Mouse (Mus musculus) urinary bladder, postnatal 25 days (tissue): ENCODE results near the gene Aup1.

Experiments used
- DNase-seq: peaks from one replicate; pipeline ENCODE4 v3.0.0; 2022; ENCODE audit warnings: low spot score

Aup1 gene

DNA sequence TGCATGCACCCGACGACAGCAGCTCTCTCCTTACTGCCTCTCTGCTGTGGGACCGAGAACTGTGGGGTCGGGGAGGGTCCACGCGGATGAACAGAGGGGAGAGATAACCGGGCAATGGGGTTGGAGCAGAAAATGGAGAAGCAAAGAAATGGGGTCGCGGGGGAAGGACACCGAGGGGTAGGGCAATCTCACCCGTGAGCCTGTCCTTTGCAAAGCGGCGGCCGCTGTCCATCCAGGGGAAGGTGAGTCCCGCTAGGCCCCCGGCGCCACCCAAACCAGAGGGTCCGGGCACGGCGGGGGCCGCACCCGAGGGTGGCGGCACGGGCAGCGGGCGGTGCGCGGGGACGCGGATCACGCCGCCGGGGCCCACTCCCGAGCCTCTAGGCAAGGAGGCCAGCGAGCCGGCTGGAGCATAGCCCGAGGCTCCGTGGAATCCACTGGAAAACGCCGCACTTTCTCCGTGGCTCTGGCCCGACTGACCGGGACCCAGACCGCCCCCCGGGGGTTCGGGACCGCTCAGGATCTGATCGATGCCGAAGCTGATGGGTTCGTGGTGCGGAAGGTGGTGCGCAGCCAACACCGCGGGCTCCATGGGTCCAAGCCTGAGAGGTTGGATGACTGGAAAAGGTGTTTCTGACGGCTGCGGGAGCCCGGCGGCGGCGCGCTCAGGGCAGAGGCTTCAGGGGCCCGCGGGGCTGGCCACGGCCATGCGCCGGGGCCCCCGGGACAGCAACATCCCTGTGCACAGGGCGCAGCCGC is 15.3 kb downstream of the Aup1 start:
- DNase-seq = no peak

- no peak for DNase-seq
Measured at GRCm38 (mm10) chr6:83070247-83070310, 15.8 kb downstream of the Aup1 start, which contains the start of gene Tlx2. TSS of gene Tlx2 (minus strand) at chr6:83070293.

GRCm38 (mm10) chr6:83070311-83071219 is 16.2 kb downstream of the Aup1 start:
- DNase-seq = no peak

DNA sequence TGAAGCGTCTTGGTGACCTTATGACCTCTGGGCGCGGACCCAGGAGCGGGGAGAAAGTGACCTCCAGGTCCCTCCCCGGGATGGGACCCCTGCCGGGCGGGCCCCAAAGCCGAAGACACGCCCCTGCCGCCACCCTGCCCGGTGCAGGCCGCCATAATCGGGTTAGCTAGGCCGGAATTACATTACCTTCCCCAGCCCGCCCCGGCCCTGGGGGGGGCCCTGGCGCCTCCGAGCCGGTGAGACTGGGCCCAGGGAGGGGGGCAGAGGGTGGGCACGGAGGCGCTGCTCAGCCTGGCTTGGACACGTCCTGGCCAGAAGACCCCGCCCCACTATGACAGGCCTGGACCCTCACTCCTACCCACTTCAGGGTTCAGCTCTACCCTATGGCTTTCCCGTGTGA is 16.9 kb downstream of the Aup1 start:
- DNase-seq = no peak

DNA sequence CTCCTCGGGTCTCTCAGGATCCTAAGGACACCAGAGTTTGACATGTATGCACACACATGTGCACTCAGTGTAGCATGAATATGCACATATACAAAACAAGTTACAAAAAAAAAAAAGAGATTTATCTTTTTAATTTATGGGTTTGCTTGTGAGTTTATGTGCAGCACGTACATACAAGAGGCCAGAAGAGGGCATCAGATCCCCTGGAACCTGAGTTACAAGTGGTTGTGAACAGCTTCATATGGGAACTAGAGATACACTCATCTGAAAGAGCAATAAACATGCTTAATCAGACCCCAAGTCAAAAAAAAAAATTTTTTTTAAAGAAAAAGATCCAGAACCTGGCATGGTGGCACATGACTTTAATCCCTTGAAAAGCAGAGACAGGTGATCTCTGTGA is 20.7 kb downstream of the Aup1 start:
- DNase-seq = no peak

DNA sequence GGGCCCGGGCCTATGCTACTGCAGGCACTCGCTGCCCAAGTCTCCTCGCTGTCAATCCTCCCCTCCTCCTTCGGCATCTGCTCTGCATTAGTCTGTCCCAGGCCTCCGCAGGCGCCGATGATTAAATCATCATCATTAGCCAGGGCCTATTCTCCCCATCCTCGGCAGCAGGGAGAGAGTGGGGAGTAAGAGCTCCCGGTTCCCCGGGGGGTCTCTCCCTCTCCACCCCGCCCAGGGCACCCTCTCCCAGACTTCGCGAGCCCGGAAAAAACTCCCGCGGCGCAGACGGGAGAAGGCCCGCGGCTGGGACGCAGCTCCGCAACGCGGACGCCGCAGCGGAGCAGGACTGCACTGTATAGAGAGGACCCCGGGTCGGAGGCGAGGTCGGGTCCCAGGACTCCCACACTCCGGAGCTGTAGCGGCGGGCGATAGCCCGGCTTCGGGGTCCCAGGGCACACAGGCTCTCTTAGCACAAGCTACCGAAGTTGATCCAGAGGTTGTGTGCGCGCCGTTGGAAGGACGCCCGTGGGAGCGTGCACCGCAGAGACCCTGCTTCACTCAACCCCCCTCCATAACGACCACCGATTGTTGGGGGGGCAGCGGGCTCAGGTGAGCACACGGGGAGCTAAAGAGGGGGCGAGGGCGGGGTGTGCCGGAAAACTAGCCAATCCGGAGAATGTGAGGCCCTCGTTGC is 23.5 kb downstream of the Aup1 start, which contains the start of gene Pcgf1:
Pcgf1 (plus strand) TSS at position 240 of the 694 bp plus-strand sequence.
- DNase-seq = no peak

- peak; percentile 100 for DNase-seq
Measured at GRCm38 (mm10) chr6:83078324-83078858, 24.1 kb downstream of the Aup1 start.

DNA sequence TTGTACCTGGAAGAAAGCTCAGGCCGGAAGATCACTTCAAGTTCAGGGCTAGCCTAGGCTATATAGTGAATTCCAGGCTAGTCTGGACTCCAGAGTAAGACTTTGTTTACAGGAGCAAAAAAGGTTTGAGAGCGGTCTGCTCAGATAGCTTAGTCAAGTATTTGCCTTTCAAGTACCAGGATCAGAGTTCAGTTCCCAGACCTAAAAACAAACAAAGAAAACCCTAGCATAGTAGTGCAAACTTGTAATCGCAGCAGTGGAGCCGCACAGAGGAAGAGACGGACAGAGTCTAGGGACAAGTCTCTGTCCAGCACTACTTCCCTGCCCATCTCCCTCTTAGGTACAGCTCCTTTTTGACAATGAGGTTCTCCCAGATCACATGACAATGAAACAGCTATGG is 25.9 kb downstream of the Aup1 start:
- DNase-seq = no peak

GRCm38 (mm10) chr6:83083497-83083896 is 29.2 kb downstream of the Aup1 start:
- DNase-seq = no peak

DNA sequence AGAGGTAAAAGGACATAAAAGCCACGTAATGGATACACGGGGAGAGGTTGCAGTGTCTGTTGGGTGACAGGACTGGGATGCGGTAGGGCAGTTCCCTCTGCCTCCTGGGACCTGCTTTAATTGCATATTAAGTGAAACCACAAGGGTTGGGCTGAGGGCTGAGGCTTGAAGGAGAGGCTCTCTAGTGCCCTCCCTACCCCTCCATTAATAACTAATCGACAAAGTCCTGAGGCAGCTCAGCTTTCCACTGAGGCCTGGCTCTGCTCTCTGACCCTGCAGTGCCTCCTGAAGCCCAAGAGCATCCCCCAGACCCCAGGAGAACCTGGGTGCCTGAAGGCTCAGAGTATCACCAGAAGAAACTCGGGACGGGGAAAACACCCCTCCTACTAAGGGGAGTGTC is 30.2 kb downstream of the Aup1 start:
- DNase-seq = no peak

DNA sequence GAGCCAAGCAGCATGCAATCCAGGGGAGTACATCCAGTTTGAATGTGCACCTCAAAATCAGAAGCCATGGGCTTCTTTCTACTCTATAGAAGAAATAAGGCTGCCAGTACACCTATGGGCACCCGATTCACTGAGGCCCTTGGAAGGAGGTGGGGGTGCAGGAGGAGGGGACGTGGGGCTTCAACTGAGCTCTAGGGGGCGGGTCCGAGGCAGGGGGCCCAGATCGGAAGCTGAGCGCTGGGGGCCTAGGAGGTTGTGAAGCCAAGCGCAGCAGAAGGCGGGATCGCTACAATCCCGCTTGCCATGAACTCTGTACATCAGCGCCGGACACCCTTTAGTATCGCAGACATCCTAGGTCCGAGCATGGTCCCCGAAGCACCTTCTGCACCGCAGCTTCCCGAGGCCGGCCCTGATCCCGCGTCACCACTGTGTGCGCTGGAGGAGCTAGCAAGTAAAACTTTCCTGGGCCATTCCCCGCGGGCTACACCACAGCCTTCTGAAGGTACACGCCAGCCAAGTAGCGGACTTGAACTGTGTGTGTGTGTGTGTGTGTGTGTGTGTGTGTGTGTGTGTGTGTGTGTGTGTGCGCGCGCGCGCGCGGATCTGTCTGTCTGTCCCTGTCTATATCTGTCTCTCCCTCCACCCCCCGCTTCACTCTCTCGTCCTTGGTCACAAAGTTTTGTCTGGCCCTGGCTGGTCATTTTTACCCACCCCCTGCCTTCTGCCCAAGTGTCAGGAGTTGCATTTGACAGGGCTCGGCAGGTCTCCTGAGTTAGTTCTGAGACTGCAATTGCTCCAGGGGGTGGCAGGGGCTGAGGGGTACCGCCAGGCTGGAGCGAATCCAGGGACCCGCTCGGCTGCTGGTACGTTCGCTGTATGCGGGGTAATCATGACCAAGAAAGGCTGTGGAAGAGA is 32.1 kb downstream of the Aup1 start, which contains the start of gene Lbx2:
Lbx2 (plus strand) TSS at position 247 of the 915 bp plus-strand sequence.
- no peak for DNase-seq

GRCm38 (mm10) chr6:83087205-83087925 is 33.0 kb downstream of the Aup1 start:
- no peak for DNase-seq

- no peak for DNase-seq
Measured at GRCm38 (mm10) chr6:83087926-83088260, 33.6 kb downstream of the Aup1 start.

- no peak for DNase-seq
Measured at GRCm38 (mm10) chr6:83092416-83093127, 38.3 kb downstream of the Aup1 start.

GRCm38 (mm10) chr6:83095968-83096367 is 41.6 kb downstream of the Aup1 start:
- no peak for DNase-seq

- DNase-seq = no peak
Measured at GRCm38 (mm10) chr6:83098411-83098810, 44.1 kb downstream of the Aup1 start.

DNA sequence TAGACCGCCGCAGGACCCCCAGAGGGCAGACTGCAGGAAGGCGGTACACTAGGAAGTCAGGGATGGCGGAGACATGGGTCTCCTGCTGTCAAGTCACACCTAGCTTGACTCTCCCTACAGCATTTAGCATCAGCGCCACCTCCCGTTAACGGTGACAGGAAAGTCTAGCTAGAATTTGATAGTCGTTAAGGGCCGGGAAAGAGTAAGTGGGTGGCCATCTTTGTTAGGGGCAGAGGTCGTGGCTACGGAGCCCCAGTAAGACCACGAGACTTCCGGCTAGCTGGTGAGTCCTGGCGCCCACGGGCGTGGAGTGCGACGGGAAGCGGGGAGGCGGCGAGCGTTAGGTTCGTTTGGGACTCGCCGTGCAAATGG is 47.0 kb downstream of the Aup1 start, which contains the start of the genes Ccdc142 and Gm42688:
Ccdc142 (plus strand) TSS at position 286 of the 372 bp plus-strand sequence.
Gm42688 (plus strand) TSS at position 302 of the 372 bp plus-strand sequence.
- peak; percentile 74 for DNase-seq

GRCm38 (mm10) chr6:83101688-83102556 is 47.6 kb downstream of the Aup1 start:
- DNase-seq = peak; percentile 55

DNA sequence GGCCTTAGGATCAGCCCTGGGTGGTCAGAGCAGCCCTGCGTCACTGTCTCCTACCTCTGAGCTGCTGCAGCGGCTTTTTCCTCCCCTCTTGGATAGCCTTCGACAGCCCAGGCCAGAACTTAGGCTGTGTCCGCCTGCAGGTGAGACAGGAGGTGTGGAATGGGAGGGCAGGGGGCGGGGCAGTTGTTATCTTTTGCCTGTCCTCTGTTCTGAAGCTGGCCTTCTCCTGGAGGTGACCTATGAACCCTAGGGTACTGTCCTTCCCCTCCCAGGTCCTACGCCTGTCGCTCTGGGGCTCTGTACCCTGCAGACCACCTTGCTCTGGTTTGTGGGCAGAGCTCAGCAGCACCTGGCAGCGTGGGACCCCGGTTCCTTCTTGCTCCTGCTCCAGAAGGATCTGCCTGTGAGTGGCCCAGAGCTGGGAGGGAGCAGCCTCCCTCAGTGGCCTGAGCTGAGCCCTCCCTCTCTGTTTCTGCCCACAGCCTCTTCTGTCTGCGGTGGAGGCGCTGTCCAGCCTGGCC is 48.9 kb downstream of the Aup1 start:
- DNase-seq = no peak
